Mouse (Mus musculus): ENCODE measurements around the gene Prdm8. TPM values are rescaled to one million over a fixed set of nuclear protein-coding genes. Genes with fewer than 3 reads are reported as not detected.

Gene Prdm8
- polyA plus RNA-seq, 1 experiment, result 0.61 TPM

DNA sequence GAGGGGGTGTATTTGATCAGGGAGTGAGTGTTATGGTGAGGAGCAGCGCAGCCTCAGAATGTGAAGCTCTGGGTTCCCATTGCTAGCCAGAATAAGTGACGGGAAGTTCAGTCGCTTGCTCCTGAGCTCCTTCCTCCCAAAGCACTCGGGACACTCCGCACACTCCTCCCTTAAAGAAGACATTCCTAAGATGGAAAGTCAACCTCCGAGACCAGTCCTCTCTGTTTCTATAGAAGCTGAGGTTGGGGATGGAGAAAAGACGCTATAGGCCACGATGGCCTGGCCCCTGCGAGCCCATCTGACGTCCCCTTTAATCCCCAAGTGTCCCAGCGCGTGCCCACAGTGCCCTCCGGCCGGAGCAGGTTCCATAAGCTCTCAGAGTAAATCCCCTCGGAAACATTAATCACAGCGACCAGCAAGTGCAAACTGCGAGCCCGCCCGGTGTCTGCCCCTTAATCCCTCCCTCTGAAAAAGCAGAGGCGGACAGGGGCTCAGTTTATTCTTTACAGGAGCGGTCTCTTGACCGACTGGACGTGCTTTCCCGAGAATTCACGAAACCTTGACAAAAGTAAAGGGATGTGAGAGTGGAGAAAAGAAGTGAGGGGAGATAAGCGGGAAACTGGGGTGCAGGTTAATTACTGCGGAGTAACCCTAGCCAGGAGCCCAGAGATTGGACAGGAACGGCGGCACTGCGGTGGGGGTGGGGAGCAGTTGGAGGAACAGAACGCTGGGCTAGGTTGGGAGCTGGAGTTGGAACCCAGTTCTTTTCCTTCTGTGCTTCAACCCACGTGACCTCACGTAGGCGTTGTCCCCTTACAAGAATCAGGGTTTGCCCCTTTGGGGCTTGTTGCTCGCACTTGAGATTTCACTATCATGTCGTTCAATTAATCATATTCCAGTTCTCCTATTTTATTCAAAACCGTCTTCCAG lies 1.6 kb downstream of the Prdm8 start:
- Histone ChIP-seq H3K9ac (ENCODE audit: low read depth, poor library complexity, severe bottlenecking) (peak overlapping the region; percentile 53), H3K4me1 (ENCODE audit: control insufficient read depth, insufficient read depth, low read length) (no peaks in the 10 kb centered on the region), H3K36me3 (ENCODE audit: control insufficient read depth, insufficient read depth, low read length, poor library complexity, severe bottlenecking) (no peaks in the 10 kb centered on the region), H3K27me3 (ENCODE audit: control insufficient read depth, insufficient read depth, low read length, poor library complexity, severe bottlenecking) (peaks cover 18% of the 10 kb centered on the region), H3K4me3 (ENCODE audit: low read depth, low read length) (peak overlapping the region; percentile 63), H3K9me3 (replicated peaks; ENCODE audit: control insufficient read depth, insufficient read depth, low read length, poor library complexity, severe bottlenecking) (no peaks in the 10 kb centered on the region), H3K27ac (ENCODE audit: insufficient read depth, low read length) (no peak overlapping the region)
- TF ChIP-seq POLR2A (IDR thresholded peaks at IDR 0.05; ENCODE audit: insufficient read depth, low read length) (no peak), EP300 (IDR thresholded peaks at IDR 0.05; ENCODE audit: insufficient read depth, low read depth, low read length) (no peak), CTCF (IDR thresholded peaks at IDR 0.05; ENCODE audit: low read depth, low read length) (no peak)

DNA sequence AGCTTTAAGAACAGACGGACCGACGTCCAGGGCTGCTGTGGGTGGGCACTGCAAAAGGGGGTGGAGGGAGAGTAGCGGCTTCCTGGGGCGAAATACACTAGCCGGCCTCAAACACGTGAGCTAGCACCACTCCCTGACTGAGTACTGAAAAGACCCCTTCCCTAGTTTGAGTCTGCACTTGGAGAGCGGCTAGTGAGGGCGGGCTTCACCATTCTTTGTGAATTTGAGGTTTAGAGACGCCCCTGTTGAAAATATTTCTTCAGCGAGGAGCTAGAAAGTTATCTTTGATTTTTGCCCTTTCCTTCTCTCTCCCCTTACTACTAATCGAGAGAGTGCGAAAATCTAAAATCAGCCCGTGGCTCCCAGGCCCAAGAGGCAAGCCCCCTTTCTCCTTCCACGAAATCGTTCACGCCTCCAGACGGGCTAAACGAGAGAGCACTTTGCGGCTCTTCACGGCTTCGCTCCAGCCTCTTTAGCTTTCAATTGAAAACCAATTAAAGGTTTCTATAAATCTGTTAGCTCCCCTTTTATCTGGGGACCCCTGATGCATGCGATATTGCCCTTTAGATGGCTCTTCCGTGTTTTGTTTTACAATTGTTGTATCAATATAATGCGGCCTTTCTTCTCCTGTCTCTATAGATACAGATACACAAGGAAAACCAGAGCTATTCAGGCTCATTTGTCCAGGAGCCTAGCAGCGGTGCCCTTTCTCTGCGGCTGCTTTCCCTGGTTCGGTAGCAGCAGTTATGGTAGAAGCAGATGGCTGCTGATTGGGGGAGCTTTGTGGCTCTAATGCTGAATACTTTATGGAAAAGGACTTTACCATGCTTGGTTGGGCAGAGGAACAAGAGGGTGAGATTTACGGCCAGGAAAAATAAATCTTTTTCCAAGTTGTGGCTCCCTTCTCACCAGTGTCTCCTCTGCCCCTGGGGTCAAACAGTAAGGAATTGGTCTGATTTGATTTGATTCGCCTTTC lies 2.7 kb downstream of the Prdm8 start:
- Histone ChIP-seq H3K9me3 (replicated peaks; ENCODE audit: control insufficient read depth, insufficient read depth, low read length, poor library complexity, severe bottlenecking) (no peaks in the 10 kb centered on the region), H3K9ac (ENCODE audit: low read depth, poor library complexity, severe bottlenecking) (no peak overlapping the region), H3K27ac (ENCODE audit: insufficient read depth, low read length) (no peak overlapping the region), H3K4me1 (ENCODE audit: control insufficient read depth, insufficient read depth, low read length) (no peaks in the 10 kb centered on the region), H3K27me3 (ENCODE audit: control insufficient read depth, insufficient read depth, low read length, poor library complexity, severe bottlenecking) (peaks cover 18% of the 10 kb centered on the region), H3K4me3 (ENCODE audit: low read depth, low read length) (no peak overlapping the region), H3K36me3 (ENCODE audit: control insufficient read depth, insufficient read depth, low read length, poor library complexity, severe bottlenecking) (no peaks in the 10 kb centered on the region)
- TF ChIP-seq EP300 (IDR thresholded peaks at IDR 0.05; ENCODE audit: insufficient read depth, low read depth, low read length) (no peak), CTCF (IDR thresholded peaks at IDR 0.05; ENCODE audit: low read depth, low read length) (no peak), POLR2A (IDR thresholded peaks at IDR 0.05; ENCODE audit: insufficient read depth, low read length) (no peak)

GRCm38 (mm10) chr5:98171651-98172230 lies 4.7 kb downstream of the Prdm8 start:
- H3K9me3 ChIP-seq (replicated peaks; ENCODE audit: control insufficient read depth, insufficient read depth, low read length, poor library complexity, severe bottlenecking), result no peaks in the 10 kb centered on the region
- H3K36me3 ChIP-seq (ENCODE audit: control insufficient read depth, insufficient read depth, low read length, poor library complexity, severe bottlenecking), result no peaks in the 10 kb centered on the region
- no peak overlapping the region for H3K9ac ChIP-seq (ENCODE audit: low read depth, poor library complexity, severe bottlenecking)
- H3K27me3 ChIP-seq (ENCODE audit: control insufficient read depth, insufficient read depth, low read length, poor library complexity, severe bottlenecking), result peaks cover 13% of the 10 kb centered on the region
- no peak overlapping the region for H3K27ac ChIP-seq (ENCODE audit: insufficient read depth, low read length)
- TF ChIP-seq POLR2A (IDR thresholded peaks at IDR 0.05; ENCODE audit: insufficient read depth, low read length), result no peak
- no peak for TF ChIP-seq CTCF (IDR thresholded peaks at IDR 0.05; ENCODE audit: low read depth, low read length)
- TF ChIP-seq EP300 (IDR thresholded peaks at IDR 0.05; ENCODE audit: insufficient read depth, low read depth, low read length), result no peak
- no peak overlapping the region for H3K4me3 ChIP-seq (ENCODE audit: low read depth, low read length)
- no peaks in the 10 kb centered on the region for H3K4me1 ChIP-seq (ENCODE audit: control insufficient read depth, insufficient read depth, low read length)

GRCm38 (mm10) chr5:98172502-98173181 lies 5.6 kb downstream of the Prdm8 start:
- TF ChIP-seq CTCF (IDR thresholded peaks at IDR 0.05; ENCODE audit: low read depth, low read length), result no peak
- no peak for TF ChIP-seq POLR2A (IDR thresholded peaks at IDR 0.05; ENCODE audit: insufficient read depth, low read length)
- TF ChIP-seq EP300 (IDR thresholded peaks at IDR 0.05; ENCODE audit: insufficient read depth, low read depth, low read length), result no peak
- no peaks in the 10 kb centered on the region for H3K4me1 ChIP-seq (ENCODE audit: control insufficient read depth, insufficient read depth, low read length)
- H3K4me3 ChIP-seq (ENCODE audit: low read depth, low read length), result no peak overlapping the region
- H3K36me3 ChIP-seq (ENCODE audit: control insufficient read depth, insufficient read depth, low read length, poor library complexity, severe bottlenecking), result no peaks in the 10 kb centered on the region
- no peaks in the 10 kb centered on the region for H3K9me3 ChIP-seq (replicated peaks; ENCODE audit: control insufficient read depth, insufficient read depth, low read length, poor library complexity, severe bottlenecking)
- peaks cover 14% of the 10 kb centered on the region for H3K27me3 ChIP-seq (ENCODE audit: control insufficient read depth, insufficient read depth, low read length, poor library complexity, severe bottlenecking)
- H3K9ac ChIP-seq (ENCODE audit: low read depth, poor library complexity, severe bottlenecking), result no peak overlapping the region
- H3K27ac ChIP-seq (ENCODE audit: insufficient read depth, low read length), result no peak overlapping the region

GRCm38 (mm10) chr5:98173694-98174093 lies 6.7 kb downstream of the Prdm8 start:
- H3K27me3 ChIP-seq (ENCODE audit: control insufficient read depth, insufficient read depth, low read length, poor library complexity, severe bottlenecking), result peaks cover 15% of the 10 kb centered on the region
- H3K4me1 ChIP-seq (ENCODE audit: control insufficient read depth, insufficient read depth, low read length), result no peaks in the 10 kb centered on the region
- TF ChIP-seq POLR2A (IDR thresholded peaks at IDR 0.05; ENCODE audit: insufficient read depth, low read length) (no peak), CTCF (IDR thresholded peaks at IDR 0.05; ENCODE audit: low read depth, low read length) (no peak), EP300 (IDR thresholded peaks at IDR 0.05; ENCODE audit: insufficient read depth, low read depth, low read length) (no peak)
- no peak overlapping the region for H3K9ac ChIP-seq (ENCODE audit: low read depth, poor library complexity, severe bottlenecking)
- no peak overlapping the region for H3K4me3 ChIP-seq (ENCODE audit: low read depth, low read length)
- no peaks in the 10 kb centered on the region for H3K9me3 ChIP-seq (replicated peaks; ENCODE audit: control insufficient read depth, insufficient read depth, low read length, poor library complexity, severe bottlenecking)
- H3K36me3 ChIP-seq (ENCODE audit: control insufficient read depth, insufficient read depth, low read length, poor library complexity, severe bottlenecking), result no peaks in the 10 kb centered on the region
- H3K27ac ChIP-seq (ENCODE audit: insufficient read depth, low read length), result no peak overlapping the region

All from ES-Bruce4 (cell line).